Mouse (Mus musculus): ENCODE results near the gene Pipox. TPM values are rescaled to one million over a fixed set of nuclear protein-coding genes. Genes with fewer than 3 reads are reported as not detected.

Gene Pipox
- polyA plus RNA-seq, 1 experiment from 2014 or later: 55.9 TPM

- H3K9ac ChIP-seq (ENCODE audit: low read depth, low read length): no peak overlapping the region
- H3K4me2 ChIP-seq (ENCODE audit: low read depth, low read length): no peak overlapping the region
- 78% methylated on average over 4 of the region's 4 CpGs for WGBS
- 0 out of 2 replicates have a peak, but pooled peaks cover 2% of the 10 kb centered on the region for H3K4me1 ChIP-seq (ENCODE audit: control insufficient read depth, insufficient read depth, low read length)
- H3K9me3 ChIP-seq (ENCODE audit: control insufficient read depth, low read length): no peaks in the 10 kb centered on the region
- no peak overlapping the region for H3K27ac ChIP-seq (ENCODE audit: low read length)
- 0 out of 2 replicates have a peak, but pooled peaks cover 4% of the 10 kb centered on the region for H3K27me3 ChIP-seq (replicated peaks; ENCODE audit: control insufficient read depth, insufficient read depth, low read length)
- no peaks in the 10 kb centered on the region for H3K36me3 ChIP-seq (ENCODE audit: control insufficient read depth, insufficient read depth, low read length)
- no peak overlapping the region for H3K4me3 ChIP-seq (ENCODE audit: low read length)
- no peak for ATAC-seq
These were observed 6.8 kb upstream of the Pipox start for GRCm38 (mm10) chr11:77900696-77901095.

GRCm38 (mm10) chr11:77900187-77900586 is 6.3 kb upstream of the Pipox start:
- Histone ChIP-seq H3K9me3 (ENCODE audit: control insufficient read depth, low read length) (no peaks in the 10 kb centered on the region), H3K4me2 (ENCODE audit: low read depth, low read length) (no peak overlapping the region), H3K4me1 (ENCODE audit: control insufficient read depth, insufficient read depth, low read length) (0 out of 2 replicates have a peak, but pooled peaks cover 7% of the 10 kb centered on the region), H3K27me3 (replicated peaks; ENCODE audit: control insufficient read depth, insufficient read depth, low read length) (0 out of 2 replicates have a peak, but pooled peaks cover 4% of the 10 kb centered on the region), H3K36me3 (ENCODE audit: control insufficient read depth, insufficient read depth, low read length) (no peaks in the 10 kb centered on the region), H3K9ac (ENCODE audit: low read depth, low read length) (no peak overlapping the region), H3K27ac (ENCODE audit: low read length) (no peak overlapping the region), H3K4me3 (ENCODE audit: low read length) (no peak overlapping the region)
- no peak for ATAC-seq
- WGBS: 90% methylated on average over 3 of the region's 3 CpGs

- Histone ChIP-seq H3K4me1 (ENCODE audit: control insufficient read depth, insufficient read depth, low read length) (peaks cover 17% of the 10 kb centered on the region), H3K36me3 (ENCODE audit: control insufficient read depth, insufficient read depth, low read length) (no peaks in the 10 kb centered on the region), H3K9me3 (ENCODE audit: control insufficient read depth, low read length) (no peaks in the 10 kb centered on the region), H3K4me2 (ENCODE audit: low read depth, low read length) (0 out of 2 replicates have a peak overlapping the region, but pooled peaks have one; percentile 6), H3K9ac (ENCODE audit: low read depth, low read length) (no peak overlapping the region), H3K27ac (ENCODE audit: low read length) (no peak overlapping the region), H3K27me3 (replicated peaks; ENCODE audit: control insufficient read depth, insufficient read depth, low read length) (0 out of 2 replicates have a peak, but pooled peaks cover 4% of the 10 kb centered on the region), H3K4me3 (ENCODE audit: low read length) (no peak overlapping the region)
- whole genome bisulfite sequencing: 32% methylated on average over 23 of the region's 23 CpGs
- ATAC-seq: no peak
These were observed 3.2 kb upstream of the Pipox start for GRCm38 (mm10) chr11:77896820-77897805.

- Histone ChIP-seq H3K36me3 (ENCODE audit: control insufficient read depth, insufficient read depth, low read length) (no peaks in the 10 kb centered on the region), H3K4me2 (ENCODE audit: low read depth, low read length) (no peak overlapping the region), H3K9ac (ENCODE audit: low read depth, low read length) (no peak overlapping the region), H3K9me3 (ENCODE audit: control insufficient read depth, low read length) (no peaks in the 10 kb centered on the region), H3K27ac (ENCODE audit: low read length) (no peak overlapping the region), H3K4me3 (ENCODE audit: low read length) (no peak overlapping the region), H3K4me1 (ENCODE audit: control insufficient read depth, insufficient read depth, low read length) (peaks cover 14% of the 10 kb centered on the region), H3K27me3 (replicated peaks; ENCODE audit: control insufficient read depth, insufficient read depth, low read length) (0 out of 2 replicates have a peak, but pooled peaks cover 4% of the 10 kb centered on the region)
- 53% methylated on average over 6 of the region's 6 CpGs for WGBS
- ATAC-seq: no peak
These were observed 2.6 kb upstream of the Pipox start for GRCm38 (mm10) chr11:77896480-77896819.

GRCm38 (mm10) chr11:77896011-77896410 is 2.1 kb upstream of the Pipox start:
- H3K36me3 ChIP-seq (ENCODE audit: control insufficient read depth, insufficient read depth, low read length): no peaks in the 10 kb centered on the region
- H3K9ac ChIP-seq (ENCODE audit: low read depth, low read length): no peak overlapping the region
- 57% methylated on average over 9 of the region's 9 CpGs for WGBS
- peaks cover 14% of the 10 kb centered on the region for H3K4me1 ChIP-seq (ENCODE audit: control insufficient read depth, insufficient read depth, low read length)
- 0 out of 2 replicates have a peak, but pooled peaks cover 4% of the 10 kb centered on the region for H3K27me3 ChIP-seq (replicated peaks; ENCODE audit: control insufficient read depth, insufficient read depth, low read length)
- H3K27ac ChIP-seq (ENCODE audit: low read length): no peak overlapping the region
- no peak for ATAC-seq
- H3K4me3 ChIP-seq (ENCODE audit: low read length): no peak overlapping the region
- H3K9me3 ChIP-seq (ENCODE audit: control insufficient read depth, low read length): no peaks in the 10 kb centered on the region
- H3K4me2 ChIP-seq (ENCODE audit: low read depth, low read length): no peak overlapping the region

GRCm38 (mm10) chr11:77894967-77895366 is 1.1 kb upstream of the Pipox start:
- ATAC-seq: no peak
- Histone ChIP-seq H3K4me2 (ENCODE audit: low read depth, low read length) (no peak overlapping the region), H3K9ac (ENCODE audit: low read depth, low read length) (no peak overlapping the region), H3K27ac (ENCODE audit: low read length) (peak overlapping the region; percentile 15; the same call in 1 of the 2 replicates), H3K4me1 (ENCODE audit: control insufficient read depth, insufficient read depth, low read length) (peaks cover 14% of the 10 kb centered on the region), H3K36me3 (ENCODE audit: control insufficient read depth, insufficient read depth, low read length) (no peaks in the 10 kb centered on the region), H3K27me3 (replicated peaks; ENCODE audit: control insufficient read depth, insufficient read depth, low read length) (0 out of 2 replicates have a peak, but pooled peaks cover 4% of the 10 kb centered on the region), H3K4me3 (ENCODE audit: low read length) (no peak overlapping the region), H3K9me3 (ENCODE audit: control insufficient read depth, low read length) (no peaks in the 10 kb centered on the region)
- 84% methylated on average over 2 of the region's 2 CpGs for WGBS

- Histone ChIP-seq H3K27me3 (replicated peaks; ENCODE audit: control insufficient read depth, insufficient read depth, low read length) (0 out of 2 replicates have a peak, but pooled peaks cover 4% of the 10 kb centered on the region), H3K36me3 (ENCODE audit: control insufficient read depth, insufficient read depth, low read length) (no peaks in the 10 kb centered on the region), H3K9ac (ENCODE audit: low read depth, low read length) (peak overlapping the region; percentile 63), H3K27ac (ENCODE audit: low read length) (peak overlapping the region; percentile 90), H3K4me2 (ENCODE audit: low read depth, low read length) (peak overlapping the region; percentile 48), H3K9me3 (ENCODE audit: control insufficient read depth, low read length) (no peaks in the 10 kb centered on the region), H3K4me1 (ENCODE audit: control insufficient read depth, insufficient read depth, low read length) (peaks cover 14% of the 10 kb centered on the region), H3K4me3 (ENCODE audit: low read length) (peak overlapping the region; percentile 45)
- 44% methylated on average over 6 of the region's 6 CpGs for WGBS
- ATAC-seq: no peak
These were observed 613 bp downstream of the Pipox start for GRCm38 (mm10) chr11:77893283-77893682.

GRCm38 (mm10) chr11:77892883-77893282 is 1.0 kb downstream of the Pipox start:
- Histone ChIP-seq H3K9me3 (ENCODE audit: control insufficient read depth, low read length) (no peaks in the 10 kb centered on the region), H3K36me3 (ENCODE audit: control insufficient read depth, insufficient read depth, low read length) (no peaks in the 10 kb centered on the region), H3K4me1 (ENCODE audit: control insufficient read depth, insufficient read depth, low read length) (peaks cover 14% of the 10 kb centered on the region), H3K27ac (ENCODE audit: low read length) (peak overlapping the region; percentile 90), H3K9ac (ENCODE audit: low read depth, low read length) (peak overlapping the region; percentile 63), H3K4me3 (ENCODE audit: low read length) (peak overlapping the region; percentile 45), H3K27me3 (replicated peaks; ENCODE audit: control insufficient read depth, insufficient read depth, low read length) (0 out of 2 replicates have a peak, but pooled peaks cover 4% of the 10 kb centered on the region), H3K4me2 (ENCODE audit: low read depth, low read length) (peak overlapping the region; percentile 48)
- 23% methylated on average over 5 of the region's 5 CpGs for WGBS
- ATAC-seq: peak; percentile 31; the same call in 1 of the 2 replicates

GRCm38 (mm10) chr11:77890648-77891258 is 3.1 kb downstream of the Pipox start:
- H3K4me1 ChIP-seq (ENCODE audit: control insufficient read depth, insufficient read depth, low read length): peaks cover 25% of the 10 kb centered on the region
- H3K36me3 ChIP-seq (ENCODE audit: control insufficient read depth, insufficient read depth, low read length): no peaks in the 10 kb centered on the region
- H3K4me3 ChIP-seq (ENCODE audit: low read length): no peak overlapping the region
- no peak for ATAC-seq
- H3K27ac ChIP-seq (ENCODE audit: low read length): no peak overlapping the region
- H3K27me3 ChIP-seq (replicated peaks; ENCODE audit: control insufficient read depth, insufficient read depth, low read length): no peaks in the 10 kb centered on the region
- no peaks in the 10 kb centered on the region for H3K9me3 ChIP-seq (ENCODE audit: control insufficient read depth, low read length)
- no peak overlapping the region for H3K9ac ChIP-seq (ENCODE audit: low read depth, low read length)
- WGBS: 74% methylated on average over 2 of the region's 2 CpGs
- H3K4me2 ChIP-seq (ENCODE audit: low read depth, low read length): no peak overlapping the region

Measured in intestine, embryonic 16.5 days (tissue).